Mouse (Mus musculus) adrenal gland (tissue): ENCODE results near the gene Rab3il1.
"Not testable (repeated sequence)": the region's sequence is repeated elsewhere in the genome, so short reads cannot be mapped to it uniquely, and the experiment has no call there.

Experiments
- intact Hi-C: fragments of 180-260 bp; cut with DNase I; formaldehyde crosslinking; loops from one replicate; pipeline ENCODE4 v1.15.1; 2025
- long read RNA-seq, 2 experiments: library from polyadenylated mRNA; unstranded; transcript quantifications; one replicate each; pipeline ENCODE4 v2.0.0; 2020; ENCODE audit warnings: borderline replicate concordance in 1 of 2; ENCODE audit not compliant: insufficient replicate concordance in 1 of 2

The Rab3il1 gene
- long read RNA-seq, experiment 1, full-length matches to known transcripts: 3 of 3 reads
- long read RNA-seq, experiment 1, partial matches to known transcripts: 0 of 3 reads
- long read RNA-seq, experiment 1, other reads (novel, unspliced or antisense): 0 of 3 reads
- long read RNA-seq, experiment 2, partial matches to known transcripts: 1 of 3 reads
- long read RNA-seq, experiment 2, other reads (novel, unspliced or antisense): 1 of 3 reads

GRCm38 (mm10) chr19:10001206-10001969 lies at the start of gene Rab3il1, which contains the start of gene Best1:
Gene Rab3il1, plus strand, starts transcription at chr19:10001669.
Gene Best1, minus strand, starts transcription at chr19:10001633.
- intact Hi-C loops: loop anchor here (2.0 to 5.0 kb wide), 2 partner anchors 33 to 201 kb away; partner anchors contain the start of genes Fen1 and Tmem258

DNA sequence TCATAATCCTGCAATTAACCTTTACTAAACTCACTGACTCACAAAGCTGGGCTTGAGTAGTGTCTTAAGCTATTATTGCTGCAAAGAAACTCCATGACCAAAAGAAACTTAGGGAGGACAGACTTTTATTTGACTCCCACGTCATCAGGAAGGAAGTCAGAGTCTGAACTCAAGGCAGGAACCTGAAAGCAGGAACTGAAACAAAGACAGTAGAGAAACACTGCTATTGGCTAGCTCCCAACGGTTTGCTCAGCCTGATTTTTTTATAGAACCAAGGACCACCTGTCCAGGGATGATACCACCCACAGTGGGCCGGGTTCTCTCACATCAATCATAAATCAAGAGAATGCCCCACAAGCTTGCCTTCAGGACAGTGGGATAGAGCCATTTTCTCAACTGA lies 49.1 kb upstream of the Rab3il1 start:
- intact Hi-C loops: no loop called here

- intact Hi-C loops: no loop called here
These were observed 48.6 kb upstream of the Rab3il1 start for GRCm38 (mm10) chr19:9952912-9953311.

- intact Hi-C loops: no loop called here
These were observed 47.2 kb upstream of the Rab3il1 start for GRCm38 (mm10) chr19:9954055-9954810.

DNA sequence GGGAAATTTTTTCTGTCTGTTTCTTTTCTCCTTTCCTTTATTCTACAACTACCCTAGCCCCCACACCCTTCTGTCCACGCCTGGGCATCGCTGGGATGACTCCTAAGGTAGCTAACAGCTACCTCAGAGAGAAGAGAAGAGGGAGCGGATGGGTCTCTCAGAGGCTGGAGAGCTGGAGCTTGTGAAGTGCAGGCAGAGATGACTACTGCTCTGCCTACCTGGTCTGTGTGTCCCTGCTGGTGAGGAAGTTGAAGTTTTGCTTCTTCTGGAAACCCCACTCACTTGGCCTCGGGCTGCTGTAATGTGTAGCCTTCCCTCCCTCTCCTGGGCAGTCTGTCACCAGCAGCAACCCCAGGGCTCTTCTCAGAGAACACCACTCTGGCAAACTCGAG lies 46.7 kb upstream of the Rab3il1 start:
- intact Hi-C loops: no loop called here

DNA sequence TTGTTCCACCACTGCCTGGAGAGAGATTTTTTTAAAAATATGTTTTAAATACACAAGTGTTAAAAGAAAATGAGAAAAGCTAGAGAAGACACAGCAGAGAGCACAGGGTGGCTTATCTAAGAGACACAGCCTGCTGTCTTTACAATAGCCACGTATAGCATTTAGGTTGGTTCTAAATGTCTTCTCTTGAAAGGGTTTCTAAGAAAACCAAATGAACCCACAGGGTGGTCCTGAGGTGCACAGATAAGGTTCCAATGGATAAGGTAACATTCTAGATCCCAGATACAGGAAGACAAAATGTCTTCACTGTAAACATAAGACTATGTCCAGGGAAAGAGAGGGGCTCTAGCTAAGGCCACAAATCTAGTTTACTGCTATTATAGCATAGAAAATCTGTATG lies 46.0 kb upstream of the Rab3il1 start:
- intact Hi-C loops: no loop called here

DNA sequence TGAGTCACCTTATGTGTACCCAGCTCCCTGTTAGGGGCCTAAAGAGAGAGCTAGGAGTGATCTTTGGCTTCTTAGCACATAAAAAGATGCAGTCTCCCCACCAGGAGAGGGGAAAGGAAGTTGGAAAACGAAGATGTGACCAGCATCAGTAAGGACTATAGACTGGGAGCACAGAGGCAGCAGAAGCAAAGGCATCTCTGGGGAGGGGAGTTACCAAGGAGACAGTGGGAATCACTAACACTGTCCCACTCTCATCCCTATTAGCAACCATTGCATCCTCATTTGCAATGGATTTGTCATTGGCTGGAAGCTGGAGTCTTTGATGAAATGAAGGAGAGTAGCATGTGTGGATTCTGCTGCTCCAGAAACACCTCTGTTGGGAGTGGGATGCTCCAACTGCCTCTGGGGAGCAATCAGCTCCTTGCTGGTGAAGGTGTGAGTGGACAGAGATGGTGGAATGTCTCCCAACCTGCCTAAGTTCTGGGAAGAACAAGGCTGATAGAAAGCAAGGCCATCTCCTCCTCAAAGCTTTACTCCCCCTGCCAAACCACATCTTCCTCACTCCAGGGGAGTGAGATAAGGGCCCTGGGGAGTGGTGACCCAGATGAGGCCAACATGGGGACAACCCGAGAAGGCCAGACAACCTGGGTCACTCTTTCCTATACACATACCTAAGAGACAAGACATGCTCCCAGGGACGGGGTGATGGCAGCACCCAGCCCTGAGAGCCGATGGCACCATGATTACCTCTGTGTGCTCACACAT lies 44.7 kb upstream of the Rab3il1 start:
- intact Hi-C loops: no loop called here

DNA sequence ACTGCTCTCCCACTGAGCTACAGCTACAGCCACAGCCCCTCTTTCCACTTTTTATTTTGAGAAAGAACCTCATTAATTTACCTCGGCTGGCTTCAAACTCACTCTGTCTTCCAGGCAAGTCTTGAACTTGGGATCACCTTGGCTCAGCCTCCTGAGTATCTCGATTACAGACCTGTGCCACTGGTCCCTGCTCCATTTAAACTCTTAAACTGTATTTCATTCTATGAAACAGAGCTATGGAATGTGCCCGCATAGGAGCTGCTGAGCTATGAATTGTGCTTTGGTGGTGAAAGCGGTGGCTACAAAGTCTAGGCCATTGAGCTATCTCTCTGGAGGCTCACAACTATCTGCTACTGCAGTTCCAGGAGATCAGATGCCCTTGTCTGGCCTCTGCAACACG lies 43.5 kb upstream of the Rab3il1 start:
- intact Hi-C loops: no loop called here

DNA sequence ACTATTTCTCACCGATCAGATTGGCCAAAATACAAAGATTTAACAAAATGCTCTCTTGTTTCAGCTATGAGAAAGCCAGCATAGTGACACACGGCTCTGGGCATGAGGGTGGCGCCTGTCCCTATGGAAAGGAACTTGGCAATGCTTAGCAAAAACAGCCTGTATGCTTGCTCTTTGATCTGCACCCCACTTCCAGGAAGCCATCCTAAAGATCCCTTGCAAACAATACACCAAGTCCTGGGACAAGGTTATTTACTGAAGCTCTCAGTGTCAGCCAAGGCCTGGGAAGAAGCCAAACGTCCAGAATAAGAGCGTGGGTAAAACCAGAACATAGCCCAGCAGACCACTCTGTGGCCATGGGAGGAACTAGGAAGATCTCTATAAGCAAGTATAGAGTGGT lies 40.7 kb upstream of the Rab3il1 start:
- intact Hi-C loops: no loop called here

GRCm38 (mm10) chr19:9964205-9964916 lies 37.1 kb upstream of the Rab3il1 start:
- intact Hi-C loops: no loop called here

DNA sequence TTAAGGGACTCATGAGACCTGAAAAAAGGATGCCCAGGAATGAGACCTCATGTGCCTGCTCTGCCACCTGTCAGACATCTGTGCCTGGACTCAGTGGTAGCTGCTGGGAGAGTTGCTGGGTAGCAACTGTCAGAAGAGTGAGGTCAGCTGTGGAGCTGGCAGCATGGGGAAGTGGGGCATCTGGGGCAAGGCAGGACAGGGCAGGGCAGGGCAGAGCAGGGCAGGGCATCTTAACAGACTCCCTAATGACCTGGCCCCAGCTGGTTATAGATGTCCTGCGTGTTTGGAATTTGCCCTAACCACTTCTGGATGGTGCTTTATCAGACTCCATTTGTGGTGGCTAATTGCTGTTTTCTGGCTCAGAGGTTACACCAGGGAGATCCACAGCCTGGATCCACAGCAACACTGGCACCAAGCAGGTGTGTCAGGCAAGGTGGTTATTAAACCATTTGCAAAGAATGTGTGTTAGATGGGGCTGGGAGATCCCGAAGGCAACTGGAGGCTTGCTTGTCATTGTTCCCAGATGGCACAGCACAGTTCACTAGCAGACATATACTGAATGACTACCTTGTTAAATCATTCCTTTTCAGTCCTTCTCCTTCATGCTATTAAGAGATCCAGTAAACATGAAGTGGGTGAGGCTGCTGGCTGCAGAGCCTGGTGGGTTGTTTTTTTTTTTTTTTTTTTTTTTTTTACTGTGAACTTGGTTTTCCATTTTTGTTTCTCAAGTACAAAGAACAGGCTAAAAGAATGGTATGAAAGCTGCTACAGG lies 35.2 kb upstream of the Rab3il1 start:
- intact Hi-C loops: no loop called here

DNA sequence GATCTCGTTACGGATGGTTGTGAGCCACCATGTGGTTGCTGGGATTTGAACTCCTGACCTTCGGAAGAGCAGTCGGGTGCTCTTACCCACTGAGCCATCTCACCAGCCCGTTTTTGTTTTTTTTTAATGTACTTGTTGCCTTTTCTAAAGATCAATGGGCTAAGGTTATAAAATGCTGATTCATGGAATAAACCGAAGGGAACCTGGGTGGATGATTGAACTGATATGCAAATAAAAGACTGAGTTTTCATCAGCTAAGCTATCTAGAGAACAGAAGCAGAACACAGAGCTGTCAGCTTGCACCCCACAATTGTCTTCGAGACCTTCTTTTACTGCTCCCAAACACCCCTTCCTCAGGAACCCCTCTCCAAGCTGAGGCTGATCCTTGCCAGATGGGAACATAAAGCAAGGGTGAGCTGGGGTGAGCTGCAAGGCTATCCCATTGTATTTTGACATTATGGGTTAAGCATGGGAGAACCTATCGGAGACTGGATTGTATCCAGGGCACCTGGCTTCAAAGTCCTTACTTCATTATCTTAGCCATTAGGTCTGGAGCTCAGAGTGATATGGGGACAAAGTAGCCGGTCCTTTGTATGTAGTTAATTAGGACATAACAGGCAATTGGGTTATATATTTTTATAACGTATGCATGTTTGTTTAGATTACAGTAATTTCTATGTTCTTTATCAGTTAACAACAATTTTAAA lies 33.2 kb upstream of the Rab3il1 start:
- intact Hi-C loops: no loop called here

DNA sequence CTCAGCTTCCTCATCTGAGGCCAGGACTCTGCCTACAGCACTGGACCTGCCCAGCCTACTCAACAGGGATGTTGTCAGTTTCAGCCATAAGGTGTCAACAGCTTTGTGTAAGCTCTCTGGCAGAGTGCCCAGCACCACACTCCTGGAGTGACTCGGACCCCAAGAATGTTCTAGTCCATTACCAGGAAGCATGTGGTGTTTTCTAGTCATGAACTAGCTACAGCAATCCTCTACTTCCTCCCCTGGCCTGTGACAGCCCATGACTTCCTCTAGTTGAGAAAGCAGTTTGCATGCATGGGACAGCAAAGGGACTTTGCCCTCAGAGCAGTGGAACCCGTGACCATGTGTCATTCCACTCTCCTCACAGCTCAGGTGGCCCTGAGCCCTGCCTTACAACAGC lies 26.6 kb upstream of the Rab3il1 start:
- intact Hi-C loops: not testable (repeated sequence)

DNA sequence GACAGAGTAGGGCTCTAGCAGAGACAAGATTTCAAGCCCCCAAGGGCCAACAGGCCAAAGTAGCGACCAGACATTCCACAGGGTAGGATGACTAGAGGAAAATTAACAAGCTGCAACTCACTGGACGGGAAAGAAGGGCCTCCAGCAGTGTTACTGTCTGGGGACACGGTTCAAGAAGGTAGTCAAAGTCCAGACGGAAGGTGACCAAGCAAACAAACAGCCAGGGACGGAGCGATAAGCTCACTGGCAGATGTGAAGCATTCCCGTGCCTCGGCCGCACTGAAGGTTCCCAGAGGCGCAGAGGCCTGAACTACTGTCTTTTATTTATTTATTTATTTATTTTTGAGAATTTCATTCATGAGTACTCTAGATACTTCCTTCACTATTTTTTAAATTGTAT lies 24.4 kb upstream of the Rab3il1 start:
- intact Hi-C loops: no loop called here

- intact Hi-C loops: no loop called here
These were observed 23.0 kb upstream of the Rab3il1 start for GRCm38 (mm10) chr19:9978431-9978951.

DNA sequence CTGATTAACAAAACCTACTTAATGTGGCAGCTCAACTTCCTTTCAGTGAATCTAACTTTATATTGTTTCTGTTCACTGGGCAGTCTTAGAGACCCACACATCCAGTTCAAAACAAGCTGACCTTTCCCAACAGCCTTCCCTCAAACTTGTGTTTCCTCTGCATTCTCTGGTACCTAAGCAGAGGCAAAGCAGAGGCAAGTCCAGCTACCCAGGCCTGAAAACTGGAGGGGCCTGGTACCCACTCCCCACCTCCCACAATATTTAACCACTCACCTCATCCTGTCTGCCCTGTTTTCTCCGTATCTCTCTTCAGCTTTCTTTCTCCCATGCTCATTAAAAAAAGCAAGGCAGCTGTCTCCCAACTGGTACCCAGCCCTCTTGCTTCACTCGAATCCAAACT lies 22.3 kb upstream of the Rab3il1 start:
- intact Hi-C loops: no loop called here

GRCm38 (mm10) chr19:9980258-9980657 lies 21.2 kb upstream of the Rab3il1 start, which contains the start of gene Fth1:
Gene Fth1, plus strand, starts transcription at chr19:9980598.
- intact Hi-C loops: no loop called here

GRCm38 (mm10) chr19:9981621-9982020 lies 19.8 kb upstream of the Rab3il1 start:
- intact Hi-C loops: no loop called here
